Mouse (Mus musculus) erythroblast, embryonic 14.5 days (primary cell): ENCODE measurements around the gene Hlx.

ENCODE experiments used
- GATA1 ChIP-seq: IDR thresholded peaks from 2 replicates; pipeline ENCODE4 v1.6.1; 2012; ENCODE audit warnings: low read length, inconsistent platforms, mixed read lengths
- TAL1 ChIP-seq: IDR thresholded peaks from 3 replicates; pipeline ENCODE4 v1.6.1; 2012; ENCODE audit warnings: low read length, inconsistent platforms, mixed read lengths

DNA sequence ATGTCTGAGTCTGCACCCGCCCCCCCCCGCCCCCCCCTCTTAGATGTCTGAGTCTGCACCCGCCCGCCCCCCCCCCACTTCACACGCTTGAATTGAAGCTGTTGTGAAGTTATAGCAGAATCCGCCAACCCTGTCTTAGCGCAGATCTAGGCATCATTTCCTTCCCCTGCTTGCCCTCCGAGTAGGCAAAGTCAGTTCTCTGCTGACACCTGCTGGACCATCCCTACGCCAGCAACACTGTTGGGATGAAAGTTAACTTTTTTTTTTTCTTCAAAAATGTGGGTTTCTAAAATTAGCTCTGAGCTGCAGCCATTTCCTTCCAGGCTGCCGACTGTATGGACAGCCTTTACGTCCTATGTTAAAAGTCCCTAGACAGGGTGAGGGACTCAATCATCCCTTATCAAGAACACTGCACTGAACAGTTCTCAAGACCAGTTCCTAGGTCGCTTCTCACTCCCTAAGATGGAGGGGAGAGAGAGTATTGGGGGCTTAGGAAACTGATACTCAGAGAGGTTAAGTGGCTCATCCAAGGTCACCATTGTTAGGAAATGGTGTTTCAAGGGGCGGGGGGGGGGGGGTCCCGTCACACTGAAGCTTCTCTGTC is 5.6 kb upstream of the Hlx start:
- TF ChIP-seq GATA1: no peak
- no peak for TF ChIP-seq TAL1
